Mouse (Mus musculus) small intestine, adult 2 months (tissue): ENCODE data around the gene Sdccag8. TPM values are rescaled to one million over a fixed set of nuclear protein-coding genes. Genes with fewer than 3 reads are reported as not detected.

Experiments used
- H3K27ac ChIP-seq: fragments of 200-500 bp; 2 replicates; pipeline ENCODE4 v1.5.1; 2012; ENCODE audit warnings: low read depth, low read length, control low read depth, inconsistent platforms; ENCODE audit not compliant: insufficient read depth
- H3K27me3 ChIP-seq: fragments of 200-500 bp; 2 replicates; pipeline ENCODE4 v1.6.1; 2012; ENCODE audit warnings: mild to moderate bottlenecking, moderate library complexity, low read length, inconsistent platforms; ENCODE audit not compliant: control insufficient read depth, insufficient read depth
- H3K36me3 ChIP-seq: fragments of 200-500 bp; 2 replicates; pipeline ENCODE4 v1.6.1; 2012; ENCODE audit warnings: mild to moderate bottlenecking, low read length, control low read depth, inconsistent platforms; ENCODE audit not compliant: control insufficient read depth, insufficient read depth
- H3K4me1 ChIP-seq: fragments of 200-500 bp; 2 replicates; pipeline ENCODE4 v1.6.1; 2012; ENCODE audit warnings: low read length, inconsistent platforms, mixed read lengths; ENCODE audit not compliant: control insufficient read depth, insufficient read depth, insufficient read length
- H3K4me3 ChIP-seq: fragments of 200-500 bp; 2 replicates; pipeline ENCODE4 v1.5.1; 2012; ENCODE audit warnings: low read depth, mild to moderate bottlenecking, control low read depth, inconsistent platforms, low read length, moderate library complexity
- CTCF ChIP-seq: fragments of 200-500 bp; IDR thresholded peaks from 2 replicates; pipeline ENCODE4 v1.5.1; 2012; ENCODE audit warnings: low read depth, mild to moderate bottlenecking, control low read depth, inconsistent platforms, low read length, moderate library complexity, mixed read lengths; ENCODE audit not compliant: insufficient replicate concordance, insufficient read length; ENCODE audit errors: extremely low read depth
- POLR2A ChIP-seq: fragments of 200-500 bp; IDR thresholded peaks from 2 replicates; pipeline ENCODE4 v1.6.1; 2012; ENCODE audit warnings: low read depth, mild to moderate bottlenecking, control low read depth, inconsistent platforms, low read length, moderate library complexity
- WGBS: fragments of 180-500 bp; shearing (Covaris S2); methylation state at CpG from one replicate; pipeline ENCODE4 v1.1.7; 2018; 5-methylcytosine and 5-hydroxymethylcytosine counted together
- polyA plus RNA-seq: library from polyadenylated mRNA; depleted of rRNA; stranded (reverse); fragments of >200 nt; gene quantifications from 2 replicates; pipeline ENCODE4 v1.2.3, GENCODE M21; 2012

The Sdccag8 gene
- polyA plus RNA-seq, 1 experiment = 5.1 TPM

GRCm38 (mm10) chr1:176949320-176949719 is 134.9 kb downstream of the Sdccag8 start:
- Histone ChIP-seq H3K27ac (no peak overlapping the region), H3K4me1 (no peaks in the 10 kb centered on the region), H3K27me3 (no peaks in the 10 kb centered on the region), H3K4me3 (no peak overlapping the region), H3K36me3 (peaks cover 3% of the 10 kb centered on the region; the same call in 1 of the 2 replicates)
- WGBS = 69% methylated on average over 6 of the region's 6 CpGs
- TF ChIP-seq POLR2A = no peak
- no peak for TF ChIP-seq CTCF

- 86% methylated on average over 6 of the region's 6 CpGs for WGBS
- Histone ChIP-seq H3K36me3 (peaks cover 3% of the 10 kb centered on the region; the same call in 1 of the 2 replicates), H3K27me3 (no peaks in the 10 kb centered on the region), H3K27ac (no peak overlapping the region), H3K4me1 (no peaks in the 10 kb centered on the region), H3K4me3 (no peak overlapping the region)
- TF ChIP-seq POLR2A (no peak), CTCF (no peak)
Observed at GRCm38 (mm10) chr1:176950061-176950460, 135.6 kb downstream of the Sdccag8 start.

GRCm38 (mm10) chr1:176951836-176952235 is 137.4 kb downstream of the Sdccag8 start:
- Histone ChIP-seq H3K27ac (no peak overlapping the region), H3K27me3 (no peaks in the 10 kb centered on the region), H3K36me3 (peaks cover 3% of the 10 kb centered on the region; the same call in 1 of the 2 replicates), H3K4me1 (no peaks in the 10 kb centered on the region), H3K4me3 (no peak overlapping the region)
- 78% methylated on average over 7 of the region's 7 CpGs for WGBS
- TF ChIP-seq CTCF = no peak
- no peak for TF ChIP-seq POLR2A

GRCm38 (mm10) chr1:176958311-176958710 is 143.9 kb downstream of the Sdccag8 start:
- H3K36me3 ChIP-seq = 0 out of 2 replicates have a peak, but pooled peaks cover 2% of the 10 kb centered on the region
- no peak overlapping the region for H3K4me3 ChIP-seq
- 97% methylated on average over 2 of the region's 2 CpGs for WGBS
- no peaks in the 10 kb centered on the region for H3K4me1 ChIP-seq
- TF ChIP-seq CTCF (no peak), POLR2A (no peak)
- no peak overlapping the region for H3K27ac ChIP-seq
- no peaks in the 10 kb centered on the region for H3K27me3 ChIP-seq

GRCm38 (mm10) chr1:176961716-176962115 is 147.3 kb downstream of the Sdccag8 start:
- H3K4me3 ChIP-seq = no peak overlapping the region
- no peaks in the 10 kb centered on the region for H3K27me3 ChIP-seq
- no peaks in the 10 kb centered on the region for H3K36me3 ChIP-seq
- H3K27ac ChIP-seq = no peak overlapping the region
- 95% methylated on average over 10 of the region's 10 CpGs for WGBS
- H3K4me1 ChIP-seq = no peaks in the 10 kb centered on the region
- TF ChIP-seq CTCF = no peak
- no peak for TF ChIP-seq POLR2A

GRCm38 (mm10) chr1:176962894-176963293 is 148.4 kb downstream of the Sdccag8 start:
- TF ChIP-seq POLR2A (no peak), CTCF (no peak)
- H3K4me1 ChIP-seq = peaks cover 2% of the 10 kb centered on the region; the same call in 1 of the 2 replicates
- H3K27ac ChIP-seq = no peak overlapping the region
- no peak overlapping the region for H3K4me3 ChIP-seq
- no peaks in the 10 kb centered on the region for H3K36me3 ChIP-seq
- H3K27me3 ChIP-seq = no peaks in the 10 kb centered on the region
- WGBS = 84% methylated on average over 5 of the region's 5 CpGs

GRCm38 (mm10) chr1:176967299-176967698 is 152.8 kb downstream of the Sdccag8 start:
- WGBS = 66% methylated on average over 3 of the region's 3 CpGs
- Histone ChIP-seq H3K27me3 (no peaks in the 10 kb centered on the region), H3K4me1 (peaks cover 2% of the 10 kb centered on the region; the same call in 1 of the 2 replicates), H3K27ac (no peak overlapping the region), H3K4me3 (no peak overlapping the region), H3K36me3 (no peaks in the 10 kb centered on the region)
- TF ChIP-seq CTCF (no peak), POLR2A (no peak)
